Mouse (Mus musculus): Measurements from ENCODE around the gene Tsfm. TPM values are rescaled to one million over a fixed set of nuclear protein-coding genes. Genes with fewer than 3 reads are reported as not detected.

Tsfm gene
- total RNA-seq, 2 experiments from 2014 or later = 74.9 to 76.1 TPM

GRCm38 (mm10) chr10:127041774-127042338 is 11.2 kb upstream of the Tsfm start:
- DNase-seq = peak; percentile 92

- DNase-seq = peak; percentile 56
These were observed 10.7 kb upstream of the Tsfm start, which contains the start of the genes Mettl1 and Eef1akmt3 for GRCm38 (mm10) chr10:127041274-127041766. Gene Mettl1 (plus strand): TSS chr10:127041414. Gene Eef1akmt3 (minus strand): TSS chr10:127041513.

- no peak for DNase-seq
These were observed 10.1 kb upstream of the Tsfm start for GRCm38 (mm10) chr10:127040569-127041214.

- no peak for DNase-seq
These were observed 7.0 kb upstream of the Tsfm start for GRCm38 (mm10) chr10:127037641-127038040.

GRCm38 (mm10) chr10:127036273-127036672 is 5.6 kb upstream of the Tsfm start:
- DNase-seq = no peak

- DNase-seq = no peak
These were observed 2.7 kb upstream of the Tsfm start for GRCm38 (mm10) chr10:127033301-127033741.

- no peak for DNase-seq
These were observed 12.2 kb downstream of the Tsfm start for GRCm38 (mm10) chr10:127018422-127018821.

- no peak for DNase-seq
These were observed 13.6 kb downstream of the Tsfm start for GRCm38 (mm10) chr10:127017071-127017470.

- DNase-seq = no peak
These were observed 14.2 kb downstream of the Tsfm start for GRCm38 (mm10) chr10:127016488-127016887.

- DNase-seq = no peak
These were observed 26.8 kb downstream of the Tsfm start for GRCm38 (mm10) chr10:127003806-127004205.

- DNase-seq = peak; percentile 69
These were observed 27.3 kb downstream of the Tsfm start for GRCm38 (mm10) chr10:127003334-127003733.

GRCm38 (mm10) chr10:127002765-127003164 is 27.9 kb downstream of the Tsfm start:
- no peak for DNase-seq

GRCm38 (mm10) chr10:127002056-127002455 is 28.6 kb downstream of the Tsfm start:
- DNase-seq = no peak

GRCm38 (mm10) chr10:127001297-127001696 is 29.3 kb downstream of the Tsfm start:
- DNase-seq = no peak

GRCm38 (mm10) chr10:127000529-127000928 is 30.1 kb downstream of the Tsfm start, which contains the start of gene Avil:
Gene Avil (plus strand): TSS chr10:127000709.
- DNase-seq = no peak

GRCm38 (mm10) chr10:126997340-126998113 is 33.1 kb downstream of the Tsfm start:
- no peak for DNase-seq

- no peak for DNase-seq
These were observed 37.0 kb downstream of the Tsfm start for GRCm38 (mm10) chr10:126993621-126994020.

GRCm38 (mm10) chr10:126991676-126992075 is 39.0 kb downstream of the Tsfm start:
- DNase-seq = no peak

- peak; percentile 92 for DNase-seq
These were observed 40.2 kb downstream of the Tsfm start for GRCm38 (mm10) chr10:126990313-126991056.

GRCm38 (mm10) chr10:126988513-126989165 is 42.0 kb downstream of the Tsfm start:
- DNase-seq = no peak

All from adrenal gland, postnatal 10 days (tissue).